Mouse (Mus musculus) olfactory bulb, adult 2 months (tissue): ENCODE measurements at regions not wholly inside any gene's neighbourhood (a gene's known extent, or its start where the extent isn't known, plus 50 kb on each side); places are given as distances from the start of the nearest gene placed in this dataset.

Source experiments
- H3K27ac ChIP-seq: fragments of 200-500 bp; 2 replicates; pipeline ENCODE4 v1.5.1; 2012; ENCODE audit warnings: low read depth, low read length; ENCODE audit not compliant: insufficient read depth
- H3K4me1 ChIP-seq: fragments of 200-500 bp; 2 replicates; pipeline ENCODE4 v1.6.1; 2012; ENCODE audit warnings: low read length; ENCODE audit not compliant: control insufficient read depth, insufficient read depth
- H3K4me3 ChIP-seq: fragments of 200-500 bp; 2 replicates; pipeline ENCODE4 v1.5.1; 2012; ENCODE audit warnings: mild to moderate bottlenecking, low read depth, low read length, moderate library complexity; ENCODE audit not compliant: insufficient read depth
- CTCF ChIP-seq: fragments of 200-500 bp; IDR thresholded peaks from 2 replicates; pipeline ENCODE4 v1.5.1; 2012; ENCODE audit warnings: low read depth, mild to moderate bottlenecking, low read length, moderate library complexity; ENCODE audit not compliant: insufficient read depth
- POLR2A ChIP-seq: fragments of 200-500 bp; IDR thresholded peaks from 2 replicates; pipeline ENCODE4 v1.6.1; 2012; ENCODE audit warnings: mild to moderate bottlenecking, low read depth, low read length, moderate library complexity; ENCODE audit not compliant: insufficient read depth
- WGBS: fragments of 180-500 bp; shearing (Covaris S2); methylation state at CpG from one replicate; pipeline ENCODE4 v1.1.7; 2018; 5-methylcytosine and 5-hydroxymethylcytosine counted together

- TF ChIP-seq CTCF: no peak
- no peak for TF ChIP-seq POLR2A
- no peak overlapping the region for H3K27ac ChIP-seq
- H3K4me1 ChIP-seq: no peaks in the 10 kb centered on the region
- 52% methylated on average over 6 of the region's 6 CpGs for WGBS
- H3K4me3 ChIP-seq: no peak overlapping the region
These were observed 155.1 kb downstream of the Irx2 start for GRCm38 (mm10) chr13:72783727-72784070.

- H3K4me3 ChIP-seq: no peak overlapping the region
- WGBS: 73% methylated on average over 3 of the region's 3 CpGs
- H3K4me1 ChIP-seq: no peaks in the 10 kb centered on the region
- TF ChIP-seq POLR2A (no peak), CTCF (no peak)
- no peak overlapping the region for H3K27ac ChIP-seq
These were observed 164.1 kb downstream of the Irx2 start for GRCm38 (mm10) chr13:72792695-72793094.

GRCm38 (mm10) chr13:72800021-72800420 lies 171.4 kb downstream of the Irx2 start:
- H3K4me3 ChIP-seq: no peak overlapping the region
- no peak for TF ChIP-seq POLR2A
- TF ChIP-seq CTCF: no peak
- no peaks in the 10 kb centered on the region for H3K4me1 ChIP-seq
- H3K27ac ChIP-seq: no peak overlapping the region
- 17% methylated on average over 8 of the region's 8 CpGs for WGBS

- TF ChIP-seq CTCF (no peak), POLR2A (no peak)
- Histone ChIP-seq H3K4me3 (no peak overlapping the region), H3K4me1 (no peaks in the 10 kb centered on the region), H3K27ac (no peak overlapping the region)
- 52% methylated on average over 3 of the region's 3 CpGs for WGBS
These were observed 171.9 kb downstream of the Irx2 start for GRCm38 (mm10) chr13:72800546-72800945.

- WGBS: 56% methylated on average over 11 of the region's 11 CpGs
- TF ChIP-seq POLR2A: no peak
- TF ChIP-seq CTCF: no peak
- no peaks in the 10 kb centered on the region for H3K4me1 ChIP-seq
- H3K4me3 ChIP-seq: no peak overlapping the region
- no peak overlapping the region for H3K27ac ChIP-seq
These were observed 174.8 kb downstream of the Irx2 start for GRCm38 (mm10) chr13:72803374-72803773.

- Histone ChIP-seq H3K4me1 (no peaks in the 10 kb centered on the region), H3K4me3 (no peak overlapping the region), H3K27ac (no peak overlapping the region)
- WGBS: 94% methylated on average over 3 of the region's 3 CpGs
- TF ChIP-seq CTCF: no peak
- TF ChIP-seq POLR2A: no peak
These were observed 180.6 kb downstream of the Irx2 start for GRCm38 (mm10) chr13:72809226-72809625.

- WGBS: 71% methylated on average over 1 of the region's 1 CpGs
- Histone ChIP-seq H3K27ac (no peak overlapping the region), H3K4me3 (no peak overlapping the region), H3K4me1 (no peaks in the 10 kb centered on the region)
- TF ChIP-seq CTCF (no peak), POLR2A (no peak)
These were observed 182.0 kb downstream of the Irx2 start for GRCm38 (mm10) chr13:72810626-72811025.

- WGBS: 59% methylated on average over 7 of the region's 7 CpGs
- H3K27ac ChIP-seq: no peak overlapping the region
- H3K4me3 ChIP-seq: no peak overlapping the region
- TF ChIP-seq CTCF (no peak), POLR2A (no peak)
- no peaks in the 10 kb centered on the region for H3K4me1 ChIP-seq
These were observed 186.0 kb downstream of the Irx2 start for GRCm38 (mm10) chr13:72814616-72815015.

- WGBS: 23% methylated on average over 4 of the region's 4 CpGs
- H3K27ac ChIP-seq: no peak overlapping the region
- no peaks in the 10 kb centered on the region for H3K4me1 ChIP-seq
- no peak overlapping the region for H3K4me3 ChIP-seq
- TF ChIP-seq POLR2A (no peak), CTCF (no peak)
These were observed 186.8 kb downstream of the Irx2 start for GRCm38 (mm10) chr13:72815236-72815932.

- WGBS: 14% methylated on average over 18 of the region's 18 CpGs
- no peak overlapping the region for H3K27ac ChIP-seq
- no peaks in the 10 kb centered on the region for H3K4me1 ChIP-seq
- H3K4me3 ChIP-seq: no peak overlapping the region
- no peak for TF ChIP-seq CTCF
These were observed 187.4 kb downstream of the Irx2 start for GRCm38 (mm10) chr13:72815933-72816553.
